Mouse (Mus musculus) liver, postnatal 0 days (tissue): ENCODE data around the gene Wnt8b.

Source experiments
- CTCF ChIP-seq: sonication (generic); IDR thresholded peaks from 2 replicates; pipeline ENCODE4 v1.5.1; 2016; ENCODE audit warnings: antibody characterized with exemption, low read depth
- EP300 ChIP-seq: IDR thresholded peaks from 2 replicates; pipeline ENCODE4 v1.6.1; 2016; ENCODE audit warnings: antibody characterized with exemption, low read depth, mild to moderate bottlenecking

- no peak for TF ChIP-seq EP300
- no peak for TF ChIP-seq CTCF
Measured at GRCm38 (mm10) chr19:44545321-44546041, 52.2 kb downstream of the Wnt8b start, which contains the start of gene Sec31b.
